Mouse (Mus musculus) liver, embryonic 14.5 days (tissue): ENCODE data around the gene Mcrs1.

ENCODE experiments used
- CTCF ChIP-seq: IDR thresholded peaks from 2 replicates; pipeline ENCODE4 v1.5.1; 2016; ENCODE audit warnings: antibody characterized with exemption, low read depth, control low read depth
- EP300 ChIP-seq: IDR thresholded peaks from 2 replicates; pipeline ENCODE4 v1.6.1; 2016; ENCODE audit warnings: antibody characterized with exemption, low read depth

GRCm38 (mm10) chr15:99198761-99199160, 53.0 kb downstream of the Mcrs1 start:
- TF ChIP-seq CTCF (peak; percentile 18; the same call in 1 of the 2 replicates), EP300 (no peak)
